ENCODE assay signal across 8 mouse cellular contexts in the genomic region with DNA sequence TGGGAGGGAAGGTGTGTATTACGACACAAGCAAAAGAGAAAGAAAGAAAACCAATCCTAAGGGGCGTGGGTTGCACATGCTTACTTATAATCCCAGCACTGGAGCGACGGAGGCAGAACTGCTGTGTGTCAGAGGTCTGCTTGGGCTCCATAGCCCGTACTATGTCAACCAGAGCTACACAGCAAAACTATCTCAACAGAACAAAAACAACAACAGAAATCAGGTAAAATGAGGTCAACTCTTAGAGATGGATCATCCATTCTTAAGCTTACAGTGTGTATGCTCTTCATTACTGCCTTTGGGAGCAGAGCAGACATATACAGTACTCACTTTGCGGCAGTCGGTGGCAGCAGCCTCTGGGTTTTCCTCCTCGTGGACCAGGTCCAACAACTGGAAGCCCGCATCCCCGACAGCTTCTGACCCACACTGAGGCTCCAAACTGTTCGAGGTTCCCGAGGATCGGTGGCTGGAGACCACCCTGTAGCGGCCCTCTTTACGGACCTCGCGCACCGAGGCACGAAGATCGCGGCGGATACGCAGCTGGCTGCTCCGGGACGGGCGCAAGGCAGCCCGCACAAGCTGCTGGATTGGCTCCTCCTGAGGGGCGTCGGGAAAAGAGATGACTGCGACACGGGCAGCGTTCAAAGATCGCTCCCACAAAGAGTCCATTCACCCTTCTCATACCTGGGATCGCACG. TPM values are rescaled to one million over a fixed set of nuclear protein-coding genes. Genes with fewer than 3 reads are reported as not detected.
DNase-seq lines count a peak whose midpoint lies in the region; ATAC-seq lines count a peak whose summit lies in the region.

No protein-coding gene starts in this region.

- peak; percentile 79 for ATAC-seq in forebrain, embryonic 13.5 days
- ATAC-seq in midbrain, embryonic 12.5 days (ENCODE audit: low FRiP score, low read depth): peak; percentile 71

- under 1% methylated on average over 35 of the region's 35 CpGs for WGBS in forebrain, embryonic 13.5 days
- 2% methylated on average over 35 of the region's 35 CpGs for WGBS in limb, embryonic 10.5 days
- under 1% methylated on average over 35 of the region's 35 CpGs for WGBS in midbrain, embryonic 12.5 days

- DNase-seq in gastrocnemius, postnatal 14 days: peak; percentile 35
- DNase-seq in gastrocnemius, postnatal 36 days: no peak
- DNase-seq in 416B (ENCODE audit: low read depth): peak; percentile 72
- peak; percentile 68 for DNase-seq in adipocyte (ENCODE audit: low spot score)
- DNase-seq in limb, embryonic 10.5 days (ENCODE audit: low spot score): no peak
- no peak for DNase-seq in left cerebral cortex, adult 9 months (ENCODE audit: low spot score in 2 of 2)

- peak overlapping the region; percentile 86 for H3K4me3 ChIP-seq in forebrain, embryonic 13.5 days
- peak overlapping the region; percentile 68 for H3K4me3 ChIP-seq in limb, embryonic 10.5 days
- peak overlapping the region; percentile 83 for H3K4me3 ChIP-seq in midbrain, embryonic 12.5 days

- peak overlapping the region; percentile 86 for H3K4me2 ChIP-seq in forebrain, embryonic 13.5 days
- peak overlapping the region; percentile 87 for H3K4me2 ChIP-seq in midbrain, embryonic 12.5 days (replicated peaks)

- H3K27ac ChIP-seq in forebrain, embryonic 13.5 days: peak overlapping the region; percentile 94
- H3K27ac ChIP-seq in limb, embryonic 10.5 days: peak overlapping the region; percentile 95
- H3K27ac ChIP-seq in midbrain, embryonic 12.5 days (replicated peaks): peak overlapping the region; percentile 92

- peak overlapping the region; percentile 92 for H3K9ac ChIP-seq in forebrain, embryonic 13.5 days
- peak overlapping the region; percentile 90 for H3K9ac ChIP-seq in midbrain, embryonic 12.5 days (replicated peaks)

- intact Hi-C loops in gastrocnemius, postnatal 14 days (cut with DNase I; ENCODE audit: low total_unique reads): no loop called here
- intact Hi-C loops in gastrocnemius, postnatal 36 days (cut with DNase I): no loop called here

- H3K27me3 ChIP-seq in forebrain, embryonic 13.5 days: no peaks in the 10 kb centered on the region
- no peaks in the 10 kb centered on the region for H3K27me3 ChIP-seq in limb, embryonic 10.5 days (ENCODE audit: low read depth, poor library complexity, severe bottlenecking)
- no peaks in the 10 kb centered on the region for H3K27me3 ChIP-seq in midbrain, embryonic 12.5 days

- peaks cover 20% of the 10 kb centered on the region for H3K4me1 ChIP-seq in forebrain, embryonic 13.5 days
- peaks cover 11% of the 10 kb centered on the region for H3K4me1 ChIP-seq in limb, embryonic 10.5 days
- peaks cover 14% of the 10 kb centered on the region for H3K4me1 ChIP-seq in midbrain, embryonic 12.5 days

- H3K9me3 ChIP-seq in forebrain, embryonic 13.5 days (replicated peaks): no peaks in the 10 kb centered on the region
- no peaks in the 10 kb centered on the region for H3K9me3 ChIP-seq in limb, embryonic 10.5 days (replicated peaks)
- H3K9me3 ChIP-seq in midbrain, embryonic 12.5 days: no peaks in the 10 kb centered on the region

- H3K36me3 ChIP-seq in forebrain, embryonic 13.5 days (ENCODE audit: poor library complexity, severe bottlenecking): peaks cover 50% of the 10 kb centered on the region
- peaks cover 64% of the 10 kb centered on the region for H3K36me3 ChIP-seq in limb, embryonic 10.5 days
- peaks cover 40% of the 10 kb centered on the region for H3K36me3 ChIP-seq in midbrain, embryonic 12.5 days

RNA-seq across cellular contexts. Expression of gene Slc7a6os, which starts 0.6 kb away (rescaled TPM):
- 10 to 100 TPM in 1 of 2 experiments, 1 to 10 TPM in 1; 8.5 to 10.6 TPM for total RNA-seq in gastrocnemius, postnatal 14 days (2021)
- total RNA-seq in gastrocnemius, postnatal 36 days (2021): 1 to 10 TPM; 7.2 to 8.1 TPM
- polyA plus RNA-seq in forebrain, embryonic 13.5 days (2015; fragmentation: Nextera tagmentation; extraction: Ambion mirVana): 37.8 and 39.5 TPM in 2 replicates
- 42.0 and 46.6 TPM in 2 replicates for polyA plus RNA-seq in limb, embryonic 10.5 days (2016; fragmentation: Nextera tagmentation; extraction: Ambion mirVana)
- 36.6 and 39.4 TPM in 2 replicates for polyA plus RNA-seq in midbrain, embryonic 12.5 days (2016; fragmentation: Nextera tagmentation; extraction: Ambion mirVana)

RNA-seq across cellular contexts. Expression of gene Prmt7, which starts 0.6 kb away (rescaled TPM):
- total RNA-seq in gastrocnemius, postnatal 14 days (2021): 10 to 100 TPM; 21.5 to 23.9 TPM
- total RNA-seq in gastrocnemius, postnatal 36 days (2021): 10 to 100 TPM; 25.4 to 25.5 TPM
- 50.4 and 57.8 TPM in 2 replicates for polyA plus RNA-seq in forebrain, embryonic 13.5 days (2015; fragmentation: Nextera tagmentation; extraction: Ambion mirVana)
- 76.4 and 88.2 TPM in 2 replicates for polyA plus RNA-seq in limb, embryonic 10.5 days (2016; fragmentation: Nextera tagmentation; extraction: Ambion mirVana)
- 57.3 and 59.9 TPM in 2 replicates for polyA plus RNA-seq in midbrain, embryonic 12.5 days (2016; fragmentation: Nextera tagmentation; extraction: Ambion mirVana)

RNA-seq across cellular contexts. Expression of gene Slc7a6, which starts 41.5 kb away (rescaled TPM):
- 1 to 10 TPM; 6.1 to 7.0 TPM for total RNA-seq in gastrocnemius, postnatal 14 days (2021)
- 10 to 100 TPM in 1 of 2 experiments, 1 to 10 TPM in 1; 5.9 to 10.1 TPM for total RNA-seq in gastrocnemius, postnatal 36 days (2021)
- 77.2 and 77.9 TPM in 2 replicates for polyA plus RNA-seq in forebrain, embryonic 13.5 days (2015; fragmentation: Nextera tagmentation; extraction: Ambion mirVana)
- polyA plus RNA-seq in limb, embryonic 10.5 days (2016; fragmentation: Nextera tagmentation; extraction: Ambion mirVana): 85.3 and 94.5 TPM in 2 replicates
- polyA plus RNA-seq in midbrain, embryonic 12.5 days (2016; fragmentation: Nextera tagmentation; extraction: Ambion mirVana): 63.2 and 63.8 TPM in 2 replicates

RNA-seq across cellular contexts. Expression of gene Pla2g15, which starts 60.0 kb away (rescaled TPM):
- total RNA-seq in gastrocnemius, postnatal 14 days (2021): 1 to 10 TPM; 4.5 to 5.0 TPM
- total RNA-seq in gastrocnemius, postnatal 36 days (2021): 1 to 10 TPM; 2.8 to 3.0 TPM
- 12.9 and 14.3 TPM in 2 replicates for polyA plus RNA-seq in forebrain, embryonic 13.5 days (2015; fragmentation: Nextera tagmentation; extraction: Ambion mirVana)
- polyA plus RNA-seq in limb, embryonic 10.5 days (2016; fragmentation: Nextera tagmentation; extraction: Ambion mirVana): 10.8 and 13.4 TPM in 2 replicates
- 14.2 and 16.7 TPM in 2 replicates for polyA plus RNA-seq in midbrain, embryonic 12.5 days (2016; fragmentation: Nextera tagmentation; extraction: Ambion mirVana)

Comparison
In these comparisons a context has a peak if more than half of its experiments do, and no peak if none do; other contexts are left out.
1. DNase-seq: peak in gastrocnemius, postnatal 14 days (single experiment), 416B (single experiment) and adipocyte (single experiment); none in gastrocnemius, postnatal 36 days (0 of 2), limb, embryonic 10.5 days (single experiment) and left cerebral cortex, adult 9 months (0 of 2).
2. Peak in every context shown above with its lines, with median percentiles within 50 percentile points of each other: H3K27ac ChIP-seq and H3K4me3 ChIP-seq.